Mouse (Mus musculus): ENCODE results near the gene Plekhh2.

- TF ChIP-seq CTCF (IDR thresholded peaks at IDR 0.05; ENCODE audit: borderline replicate concordance, insufficient read depth, low read length), result no peak
- no peak for TF ChIP-seq POLR2A (IDR thresholded peaks at IDR 0.05; ENCODE audit: low read depth, low read length)
Observed at GRCm38 (mm10) chr17:84617953-84618352, 106.3 kb downstream of the Plekhh2 start.
